Mouse (Mus musculus) layer of hippocampus, adult 11-12 months (tissue): ENCODE measurements at regions not wholly inside any gene's neighbourhood (a gene's known extent, or its start where the extent isn't known, plus 50 kb on each side); places are given as distances from the start of the nearest gene placed in this dataset.

Source experiments
- DNase-seq: peaks from one replicate; pipeline ENCODE4 v3.0.0; 2022; ENCODE audit warnings: low spot score

GRCm38 (mm10) chr7:138639541-138639940 is 206.3 kb upstream of the Ppp2r2d start:
- DNase-seq = no peak

GRCm38 (mm10) chr7:138626061-138626460 is 219.8 kb upstream of the Ppp2r2d start:
- DNase-seq = no peak

GRCm38 (mm10) chr7:138620896-138621655 is 223.5 kb upstream of the Tcerg1l start:
- no peak for DNase-seq

- peak; percentile 12 for DNase-seq
Measured at GRCm38 (mm10) chr7:138620080-138620684, 222.7 kb upstream of the Tcerg1l start.

DNA sequence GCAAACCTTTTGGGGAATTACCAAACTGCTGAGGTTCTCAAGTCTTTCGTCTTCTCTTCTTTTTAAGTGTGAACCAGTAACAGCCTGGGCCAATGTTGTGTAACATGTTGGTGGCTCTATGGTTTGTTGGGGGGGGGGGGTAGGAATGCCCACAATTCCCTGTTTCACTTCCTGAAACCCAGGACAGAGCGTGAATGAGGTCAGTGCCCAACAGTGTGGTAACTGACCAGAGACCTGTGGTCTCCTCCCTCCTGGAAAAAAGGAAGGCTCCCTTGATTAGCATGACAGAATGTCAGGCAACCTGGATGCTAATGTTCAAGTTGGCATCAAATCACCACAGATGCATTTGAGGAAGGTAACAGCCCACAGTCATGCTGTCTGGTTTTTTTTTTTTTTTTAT is 218.9 kb upstream of the Tcerg1l start:
- DNase-seq = no peak

GRCm38 (mm10) chr7:138609605-138610004 is 212.1 kb upstream of the Tcerg1l start:
- DNase-seq = no peak

GRCm38 (mm10) chr7:138609124-138609523 is 211.6 kb upstream of the Tcerg1l start:
- DNase-seq = no peak

DNA sequence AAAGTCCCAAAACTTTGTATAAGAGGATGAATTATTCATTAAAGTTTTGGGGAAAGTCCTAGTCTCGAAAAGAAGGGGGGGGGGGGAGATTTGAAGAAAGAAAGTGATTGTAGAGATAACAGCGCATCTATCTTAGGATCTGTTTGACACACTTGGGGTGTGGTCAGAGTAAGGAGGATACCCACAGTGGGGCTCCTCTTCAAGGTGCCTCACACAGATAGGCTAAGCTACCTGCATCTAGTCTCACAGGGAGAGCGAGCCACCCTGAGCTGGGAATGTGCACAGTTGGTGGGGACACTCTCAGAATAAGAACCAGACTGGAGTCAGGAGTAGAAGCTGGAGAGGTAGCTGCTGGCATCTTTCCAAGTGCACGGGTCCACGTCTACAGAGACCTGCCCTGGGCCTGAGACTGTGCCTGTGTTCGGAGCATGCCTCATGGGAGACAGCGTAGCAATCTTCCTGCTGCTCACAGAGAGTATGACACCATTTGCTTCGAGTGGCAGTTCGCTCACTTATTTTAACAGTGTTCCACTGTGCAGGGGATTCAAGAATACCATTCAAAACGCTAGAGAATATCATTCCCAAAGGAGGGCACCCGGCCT is 208.9 kb upstream of the Tcerg1l start:
- DNase-seq = no peak

DNA sequence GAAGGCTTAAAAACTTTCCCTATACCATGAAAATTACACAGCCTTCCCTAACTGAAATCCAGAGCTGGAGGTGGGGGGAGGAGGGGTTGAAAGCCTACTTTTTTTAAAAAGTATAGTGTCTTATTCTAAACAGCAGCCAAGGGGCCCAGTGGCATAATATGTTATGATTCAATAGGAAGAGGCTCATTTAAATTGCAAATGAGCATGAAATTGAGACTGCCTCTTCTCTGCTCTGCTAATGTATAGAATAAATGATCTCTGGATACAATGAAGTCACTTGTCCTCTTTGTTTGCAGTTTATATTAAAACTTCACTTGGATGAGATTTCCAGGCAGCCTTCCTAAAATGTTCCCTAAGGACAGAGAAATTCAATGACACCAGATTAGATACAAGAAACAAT is 208.4 kb upstream of the Tcerg1l start:
- DNase-seq = no peak

GRCm38 (mm10) chr7:138601749-138602148 is 204.2 kb upstream of the Tcerg1l start:
- no peak for DNase-seq

GRCm38 (mm10) chr7:138593344-138593743 is 195.8 kb upstream of the Tcerg1l start:
- no peak for DNase-seq

GRCm38 (mm10) chr7:138567352-138567751 is 169.8 kb upstream of the Tcerg1l start:
- no peak for DNase-seq

GRCm38 (mm10) chr7:138551629-138552028 is 154.1 kb upstream of the Tcerg1l start:
- DNase-seq = no peak

DNA sequence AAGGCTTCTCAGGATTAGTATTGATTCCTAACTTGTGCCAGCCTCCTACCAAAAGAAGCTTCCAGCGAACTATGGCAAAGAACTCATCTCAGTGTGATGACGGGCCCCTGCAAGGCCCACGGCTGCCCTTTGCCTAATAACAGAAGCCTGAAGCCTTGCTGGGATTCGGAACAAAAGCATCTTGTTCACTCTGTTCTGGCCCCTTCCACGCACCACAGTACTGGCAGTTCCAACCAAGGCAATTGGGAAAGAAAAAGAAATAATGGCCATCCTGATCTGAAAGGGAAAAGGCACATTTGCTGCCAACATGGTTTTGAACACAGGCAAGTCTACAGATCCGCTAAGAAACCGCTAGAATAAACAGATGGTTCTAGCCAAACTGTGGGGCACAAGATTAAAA is 150.4 kb upstream of the Tcerg1l start:
- peak; percentile 41 for DNase-seq

GRCm38 (mm10) chr7:138538048-138538831 is 140.7 kb upstream of the Tcerg1l start:
- no peak for DNase-seq

DNA sequence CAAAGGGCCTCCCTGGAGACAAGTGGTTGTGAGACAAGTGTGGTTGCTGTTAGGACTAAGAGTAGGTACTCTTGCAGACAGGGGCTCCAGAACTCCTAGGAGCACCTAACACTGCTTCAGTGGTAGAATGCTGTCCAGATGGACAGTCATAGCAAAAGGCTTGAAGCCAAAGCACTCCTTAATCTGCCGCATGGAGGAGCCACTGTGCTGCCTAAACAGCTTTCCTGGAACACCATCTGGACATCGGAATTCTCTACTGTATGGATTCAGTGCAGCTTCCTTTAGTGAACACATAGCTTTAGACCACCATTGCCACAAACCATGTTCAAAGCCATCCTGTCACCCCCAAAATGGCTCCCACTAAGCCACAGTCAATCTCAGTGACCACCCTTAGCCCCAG is 128.6 kb upstream of the Tcerg1l start:
- DNase-seq = no peak

DNA sequence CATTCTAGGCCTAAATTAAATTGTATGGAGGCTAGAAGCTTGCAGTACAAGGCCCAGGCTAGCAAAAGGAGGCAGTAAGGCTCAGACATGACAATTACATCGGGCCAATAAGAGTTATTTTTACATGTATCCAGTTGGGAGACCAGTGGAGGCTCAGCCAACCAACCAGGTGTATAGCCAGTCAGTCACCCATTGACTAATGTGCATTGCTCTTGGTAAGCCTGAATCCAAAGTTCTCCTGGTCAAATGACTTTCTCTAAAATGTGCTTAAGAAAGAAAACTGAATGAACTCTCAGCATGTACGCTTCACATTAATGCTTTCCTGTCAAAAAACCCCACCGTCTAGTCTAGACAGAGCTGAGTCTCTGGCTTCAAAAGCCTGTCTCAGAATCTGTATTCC is 127.4 kb upstream of the Tcerg1l start:
- DNase-seq = no peak

DNA sequence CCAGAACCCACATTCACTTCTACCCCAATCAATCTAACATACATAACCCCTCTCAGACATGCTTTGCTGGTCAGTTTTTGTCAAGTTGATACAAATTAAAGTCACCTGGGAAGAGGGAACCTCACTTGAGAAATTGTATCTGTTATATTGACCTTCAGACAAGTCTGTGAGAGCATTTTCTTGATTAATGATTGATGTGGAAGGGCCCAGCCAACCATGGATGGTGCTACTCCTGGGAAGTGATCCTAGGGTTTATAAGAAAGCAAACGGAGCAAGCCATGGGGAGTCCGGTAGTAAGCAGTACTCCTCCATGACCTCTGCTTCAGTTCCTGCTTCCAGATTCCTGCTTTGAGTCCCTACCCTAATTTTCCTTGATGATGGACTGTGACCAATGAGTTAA is 116.6 kb upstream of the Tcerg1l start:
- DNase-seq = no peak

- DNase-seq = no peak
Measured at GRCm38 (mm10) chr7:138505205-138505604, 107.7 kb upstream of the Tcerg1l start.

- no peak for DNase-seq
Measured at GRCm38 (mm10) chr7:138503986-138504385, 106.5 kb upstream of the Tcerg1l start.

DNA sequence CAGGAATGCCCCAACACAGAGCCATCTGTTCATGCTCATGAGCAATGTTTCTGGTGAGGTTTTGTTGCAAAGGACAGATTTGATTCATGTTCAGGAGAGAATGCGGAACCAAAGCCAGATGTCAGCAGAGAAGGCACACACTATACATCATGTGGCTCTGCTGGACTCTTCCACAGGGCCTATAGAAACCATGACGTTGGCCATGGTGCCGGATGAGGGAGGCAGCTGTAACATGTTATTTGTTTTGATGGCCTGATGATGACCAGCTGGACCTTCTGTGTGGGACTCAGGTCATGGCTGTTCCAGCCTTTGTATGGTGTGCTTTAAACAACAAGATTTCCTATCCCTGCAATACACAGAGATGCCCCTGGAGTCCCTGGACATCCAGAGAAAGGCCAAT is 105.5 kb upstream of the Tcerg1l start:
- no peak for DNase-seq

- DNase-seq = no peak
Measured at GRCm38 (mm10) chr7:138501347-138502014, 104.0 kb upstream of the Tcerg1l start.
